Mouse (Mus musculus) R1 (cell line): ENCODE measurements at regions not wholly inside any gene's neighbourhood (a gene's known extent, or its start where the extent isn't known, plus 50 kb on each side); places are given as distances from the start of the nearest gene placed in this dataset.
A peak's percentile ranks its signal among the peaks of the same experiment; 100 is the strongest.

Source experiments
- DNase-seq: peaks from one replicate; pipeline ENCODE4 v3.0.0-alpha.2; 2018; ENCODE audit warnings: low read depth, low spot score

DNA sequence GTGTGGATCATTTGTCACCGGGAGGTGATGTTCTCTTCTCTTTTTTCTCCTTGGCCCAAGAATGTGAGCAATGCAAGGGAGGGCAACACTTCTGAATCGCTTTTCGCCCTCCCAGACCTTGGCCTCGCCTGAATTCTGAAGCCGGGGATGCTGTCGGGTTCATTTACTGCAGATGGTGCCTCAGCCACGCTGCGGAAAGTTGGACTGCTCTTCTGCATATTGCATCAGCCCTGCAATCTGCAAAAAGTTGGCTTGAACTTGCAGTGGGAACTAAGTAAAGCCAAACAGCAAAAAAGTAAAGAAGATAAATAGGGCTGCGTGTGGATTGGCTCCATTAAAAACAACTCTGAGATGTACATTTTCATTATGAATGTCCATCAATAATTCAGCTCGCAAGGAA lies 55.9 kb upstream of the Dok5 start:
- no peak for DNase-seq

DNA sequence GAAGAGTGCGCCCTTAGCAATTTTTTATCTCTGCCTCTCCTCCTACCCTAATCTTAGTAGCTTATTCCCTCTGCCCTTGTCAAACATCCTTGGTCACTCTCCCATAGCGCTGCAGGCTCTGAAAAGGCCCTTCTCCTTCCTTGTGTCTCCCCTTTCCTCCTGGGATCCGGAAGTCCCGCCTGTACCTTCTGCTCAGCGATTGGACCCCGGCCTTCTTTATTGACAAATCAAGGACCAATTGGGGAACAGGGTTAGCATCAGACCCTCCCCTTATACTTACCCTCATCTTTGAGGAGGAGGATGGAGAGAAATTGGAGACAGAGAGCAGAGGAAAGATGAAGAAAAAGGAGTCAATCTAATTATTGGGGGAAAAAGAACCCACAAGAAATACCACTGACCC lies 57.9 kb upstream of the Dok5 start:
- peak; percentile 92 for DNase-seq

DNA sequence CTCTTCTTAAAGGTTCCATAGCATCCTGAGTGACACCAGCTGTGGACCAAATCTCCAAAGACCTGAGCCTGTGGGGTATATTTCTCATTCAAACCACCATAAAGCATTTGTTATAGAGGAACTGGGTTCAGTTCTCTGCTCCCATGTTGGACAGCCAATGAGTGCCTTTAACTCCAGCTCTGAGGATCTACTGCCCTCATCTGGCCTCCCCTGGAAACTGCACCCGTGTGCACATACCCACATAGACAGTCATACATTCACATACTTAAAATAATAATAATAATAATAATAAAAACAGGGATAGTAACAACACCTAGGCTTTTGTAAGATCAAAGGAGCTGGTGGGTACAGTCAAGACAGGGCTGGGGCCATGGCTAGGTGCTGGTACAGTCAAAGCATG lies 58.8 kb upstream of the Dok5 start:
- DNase-seq: peak; percentile 54

GRCm38 (mm10) chr2:170668960-170669359 lies 62.6 kb upstream of the Dok5 start:
- no peak for DNase-seq

- no peak for DNase-seq
Measured at GRCm38 (mm10) chr2:170668497-170668896, 63.1 kb upstream of the Dok5 start.

- peak; percentile 72 for DNase-seq
Measured at GRCm38 (mm10) chr2:170662069-170662980, 60.5 kb upstream of the 4930470P17Rik start.

DNA sequence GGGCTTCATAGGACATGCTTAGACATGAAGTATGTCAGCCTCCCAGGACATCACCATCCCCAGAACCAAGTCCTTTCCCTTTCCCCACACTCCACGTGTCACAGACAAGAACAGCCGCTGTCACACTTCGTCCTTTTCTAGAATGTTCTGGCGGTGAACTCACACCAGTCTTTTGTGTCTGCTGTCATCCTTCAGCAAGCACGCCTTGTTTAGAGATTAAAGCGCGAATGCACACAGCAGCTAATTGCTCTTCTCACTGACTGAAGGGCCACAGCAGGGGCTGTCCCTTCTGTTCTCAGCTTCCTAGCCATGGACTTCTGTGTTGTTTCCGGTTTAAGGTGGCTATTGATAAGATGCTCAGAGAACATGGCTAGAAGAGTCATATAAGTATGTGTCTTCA lies 57.5 kb upstream of the 4930470P17Rik start:
- peak; percentile 13 for DNase-seq

GRCm38 (mm10) chr2:170658520-170658919 lies 56.7 kb upstream of the 4930470P17Rik start:
- peak; percentile 14 for DNase-seq

DNA sequence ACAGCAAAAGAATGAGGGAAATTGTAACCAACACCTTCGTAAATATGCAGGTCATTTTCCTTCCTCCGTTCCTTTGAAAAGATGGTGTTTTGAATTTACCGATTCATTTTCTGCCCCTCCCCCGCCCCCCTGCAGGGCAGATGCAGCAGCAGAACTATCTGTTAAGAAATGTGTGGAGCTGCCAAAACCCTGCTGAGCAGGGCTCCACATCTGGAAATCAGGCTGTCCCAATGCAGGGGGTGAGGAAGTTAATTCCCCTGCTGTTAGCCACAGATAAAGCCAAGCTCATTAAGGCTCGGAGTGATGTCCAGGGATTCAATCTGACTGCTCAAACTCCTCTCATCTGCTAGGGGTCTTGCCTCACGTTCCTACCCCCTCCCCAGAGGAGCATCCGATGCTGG lies 56.0 kb upstream of the 4930470P17Rik start:
- peak; percentile 75 for DNase-seq

GRCm38 (mm10) chr2:170652128-170652527 lies 50.3 kb upstream of the 4930470P17Rik start:
- no peak for DNase-seq
